Mouse (Mus musculus) CH12.LX (cell line): Measurements from ENCODE around the gene Pald1. TPM values are rescaled to one million over a fixed set of nuclear protein-coding genes. Genes with fewer than 3 reads are reported as not detected.

Source experiments
- DNase-seq: peaks from one replicate; pipeline ENCODE4 v3.0.0-alpha.2; 2013; ENCODE audit errors: extremely low read depth
- H3K27ac ChIP-seq: 2 replicates; pipeline ENCODE4 v1.5.1; 2012; ENCODE audit warnings: low read depth, mild to moderate bottlenecking, control low read depth, moderate library complexity; ENCODE audit not compliant: insufficient read depth
- H3K27me3 ChIP-seq: replicated peaks from 2 replicates; pipeline ENCODE3; 2012; ENCODE audit warnings: inconsistent platforms
- H3K36me3 ChIP-seq, 2 experiments: replicated peaks in 1 of 2; 2 replicates each; pipeline versions ENCODE3 to v1.6.1; 2012; ENCODE audit warnings: inconsistent platforms in 1 of 2, low read length in 1 of 2, mild to moderate bottlenecking in 1 of 2, mixed read lengths in 1 of 2, moderate library complexity in 1 of 2; ENCODE audit not compliant: control insufficient read depth in 1 of 2, insufficient read depth in 1 of 2
- H3K4me1 ChIP-seq, 2 experiments: 2 replicates each; pipeline ENCODE4 v1.6.1; 2012; ENCODE audit warnings: inconsistent platforms in 1 of 2, moderate library complexity in 1 of 2; ENCODE audit not compliant: insufficient read depth in 2 of 2, control insufficient read depth in 1 of 2
- H3K4me2 ChIP-seq: 2 replicates; pipeline ENCODE4 v1.6.1; 2012; ENCODE audit warnings: low read depth, mild to moderate bottlenecking, control low read depth; ENCODE audit not compliant: poor library complexity, insufficient read depth, severe bottlenecking
- H3K4me3 ChIP-seq, 3 experiments: fragments of 150-350 bp in 1 of 3; sonication (generic) in 1 of 3; replicated peaks in 1 of 3; 2 replicates each; pipeline versions ENCODE3 to v1.5.1; 2011 to 2012; ENCODE audit warnings: low read depth in 2 of 3, low read length in 2 of 3, mild to moderate bottlenecking in 2 of 3, moderate library complexity in 2 of 3, control low read depth in 1 of 3, improper control_type of control experiment in 1 of 3, inconsistent platforms in 1 of 3, mixed read lengths in 1 of 3; ENCODE audit not compliant: poor library complexity in 1 of 3
- H3K79me2 ChIP-seq: replicated peaks from 2 replicates; pipeline ENCODE4 v1.6.1; 2012; ENCODE audit warnings: mild to moderate bottlenecking, moderate library complexity; ENCODE audit not compliant: control insufficient read depth, poor library complexity, insufficient read depth, severe bottlenecking; ENCODE audit errors: extremely low read depth
- H3K9ac ChIP-seq: 2 replicates; pipeline ENCODE4 v1.6.1; 2012; ENCODE audit warnings: low read depth, mild to moderate bottlenecking, control low read depth, moderate library complexity; ENCODE audit not compliant: insufficient read depth
- H3K9me3 ChIP-seq: replicated peaks from 2 replicates; pipeline ENCODE3; 2012; ENCODE audit warnings: low read length, inconsistent platforms, mixed read lengths
- CHD1 ChIP-seq: IDR thresholded peaks from 2 replicates; pipeline ENCODE4 v1.6.1; 2012; ENCODE audit warnings: low read depth, low read length, improper control_type of control experiment, inconsistent platforms
- CHD2 ChIP-seq: IDR thresholded peaks from 2 replicates; pipeline ENCODE4 v1.6.1; 2011; ENCODE audit warnings: low read length, improper control_type of control experiment
- E2F4 ChIP-seq: IDR thresholded peaks from 2 replicates; pipeline ENCODE4 v1.6.1; 2011; ENCODE audit warnings: low read depth, low read length, improper control_type of control experiment; ENCODE audit not compliant: insufficient replicate concordance
- ETS1 ChIP-seq: conservative IDR thresholded peaks from 2 replicates; pipeline ENCODE4 v1.6.1; 2012; ENCODE audit warnings: low read depth, mild to moderate bottlenecking, inconsistent platforms, low read length, improper control_type of control experiment, moderate library complexity
- GABPA ChIP-seq: IDR thresholded peaks from 2 replicates; pipeline ENCODE4 v1.6.1; 2012; ENCODE audit warnings: low read depth, low read length, improper control_type of control experiment, inconsistent platforms; ENCODE audit not compliant: insufficient replicate concordance
- HCFC1 ChIP-seq: IDR thresholded peaks from 2 replicates; pipeline ENCODE4 v1.6.1; 2012; ENCODE audit warnings: low read depth, mild to moderate bottlenecking, inconsistent platforms, low read length, improper control_type of control experiment
- IRF4 ChIP-seq: IDR thresholded peaks from 2 replicates; pipeline ENCODE4 v1.6.1; 2014; ENCODE audit warnings: low read depth, mild to moderate bottlenecking, inconsistent platforms, low read length, improper control_type of control experiment
- JUN ChIP-seq: IDR thresholded peaks from 2 replicates; pipeline ENCODE4 v1.6.1; 2011; ENCODE audit warnings: low read depth, mild to moderate bottlenecking, low read length, improper control_type of control experiment, moderate library complexity; ENCODE audit not compliant: insufficient read depth
- JUND ChIP-seq: conservative IDR thresholded peaks from 2 replicates; pipeline ENCODE4 v1.6.1; 2011; ENCODE audit warnings: low read depth, low read length, improper control_type of control experiment
- KAT2A ChIP-seq: IDR thresholded peaks from 2 replicates; pipeline ENCODE4 v1.6.1; 2012; ENCODE audit warnings: low read length, improper control_type of control experiment, inconsistent platforms; ENCODE audit not compliant: insufficient replicate concordance
- MAX ChIP-seq: IDR thresholded peaks from 2 replicates; pipeline ENCODE4 v1.6.1; 2011; ENCODE audit warnings: low read length, improper control_type of control experiment
- MAZ ChIP-seq: IDR thresholded peaks from 2 replicates; pipeline ENCODE4 v1.6.1; 2012; ENCODE audit warnings: low read depth, mild to moderate bottlenecking, inconsistent platforms, low read length, improper control_type of control experiment, moderate library complexity
- MEF2A ChIP-seq: IDR thresholded peaks from 2 replicates; pipeline ENCODE4 v1.6.1; 2014; ENCODE audit warnings: low read depth, mild to moderate bottlenecking, inconsistent platforms, low read length, improper control_type of control experiment, borderline replicate concordance
- NRF1 ChIP-seq: IDR thresholded peaks from 2 replicates; pipeline ENCODE4 v1.6.1; 2014; ENCODE audit warnings: low read depth, mild to moderate bottlenecking, inconsistent platforms, low read length, improper control_type of control experiment, moderate library complexity
- POLR2AphosphoS2 ChIP-seq: IDR thresholded peaks from 2 replicates; pipeline ENCODE4 v1.6.1; 2011; ENCODE audit warnings: low read depth, low read length, improper control_type of control experiment
- RAD21 ChIP-seq: IDR thresholded peaks from 2 replicates; pipeline ENCODE4 v1.6.1; 2011; ENCODE audit warnings: low read depth, mild to moderate bottlenecking, low read length, improper control_type of control experiment, moderate library complexity
- SMC3 ChIP-seq: IDR thresholded peaks from 2 replicates; pipeline ENCODE4 v1.6.1; 2011; ENCODE audit warnings: low read depth, low read length, improper control_type of control experiment
- USF1 ChIP-seq: IDR thresholded peaks from 2 replicates; pipeline ENCODE4 v1.6.1; 2014; ENCODE audit warnings: low read depth, mild to moderate bottlenecking, inconsistent platforms, low read length, improper control_type of control experiment
- USF2 ChIP-seq: conservative IDR thresholded peaks from 2 replicates; pipeline ENCODE4 v1.6.1; 2011; ENCODE audit warnings: low read depth, low read length, improper control_type of control experiment
- ZC3H11A ChIP-seq: IDR thresholded peaks from 2 replicates; pipeline ENCODE4 v1.6.1; 2012; ENCODE audit warnings: low read depth, mild to moderate bottlenecking, inconsistent platforms, low read length, improper control_type of control experiment
- ZKSCAN1 ChIP-seq: IDR thresholded peaks from 2 replicates; pipeline ENCODE4 v1.6.1; 2012; ENCODE audit warnings: low read depth, inconsistent platforms, low read length, improper control_type of control experiment, borderline replicate concordance
- ZNF384 ChIP-seq: IDR thresholded peaks from 2 replicates; pipeline ENCODE4 v1.6.1; 2012; ENCODE audit warnings: low read depth, low read length, improper control_type of control experiment, inconsistent platforms
- dilution Hi-C: fragments of 300-500 bp; cut with MboI; formaldehyde crosslinking; loops from 2 replicates; pipeline ENCODE4 v1.14.3; 2020; ENCODE audit warnings: low sequenced_read_pairs; ENCODE audit not compliant: extremely low pct_unique_long_range_greater_than_20kb, extremely low pct_ligation_motif_present
- in situ Hi-C: fragments of 300-500 bp; cut with MboI; formaldehyde crosslinking; loops from 3 replicates; pipeline ENCODE4 v1.14.3; 2019; ENCODE audit warnings: low sequenced_read_pairs, low pct_ligation_motif_present, low pct_unique_long_range_greater_than_20kb, mixed read lengths
- polyA plus RNA-seq: library from polyadenylated mRNA; unstranded; fragments of >175 nt; gene quantifications from 2 replicates; pipeline ENCODE4 v1.2.1, GENCODE M21; 2012; ENCODE audit warnings: low read depth; ENCODE audit not compliant: insufficient read length
- total RNA-seq, 2 experiments: library from RNA; depleted of rRNA; stranded (reverse); fragments of 300-350 nt in 1 of 2; fragments of >200 nt in 1 of 2; gene quantifications; 2 replicates each; pipeline ENCODE4 v1.2.3; 2012 to 2014

Gene Pald1
- total and polyA plus RNA-seq, 3 experiments, result 1.5 to 2.0 (median 1.5) TPM

GRCm38 (mm10) chr10:61419146-61419545 lies 35.8 kb upstream of the Pald1 start:
- Histone ChIP-seq H3K4me3 (no peak overlapping the region), H3K4me2 (no peak overlapping the region), H3K27ac (no peak overlapping the region), H3K27me3 (no peaks in the 10 kb centered on the region), H3K9me3 (no peaks in the 10 kb centered on the region), H3K36me3 (no peaks in the 10 kb centered on the region), H3K4me1 (peaks cover 7 to 8% of the 10 kb centered on the region in 2 experiments), H3K9ac (no peak overlapping the region)
- dilution Hi-C loops, result no loop called here
- no peak for DNase-seq
- TF ChIP-seq JUND (no peak), RAD21 (no peak), NRF1 (no peak), ZKSCAN1 (no peak), POLR2AphosphoS2 (no peak), KAT2A (no peak), MAX (no peak), USF2 (no peak), USF1 (no peak), HCFC1 (no peak), E2F4 (no peak), CHD2 (no peak)
- TF ChIP-seq, all 38 proteins: peak for 0
- no peaks in the 10 kb centered on the region for H3K79me2 ChIP-seq
- in situ Hi-C loops, result no loop called here

- Histone ChIP-seq H3K4me1 (peaks cover 6 to 11% of the 10 kb centered on the region in 2 experiments), H3K79me2 (no peaks in the 10 kb centered on the region), H3K9me3 (no peaks in the 10 kb centered on the region), H3K4me3 (no peak overlapping the region), H3K27ac (no peak overlapping the region), H3K4me2 (no peak overlapping the region), H3K27me3 (no peaks in the 10 kb centered on the region), H3K36me3 (no peaks in the 10 kb centered on the region), H3K9ac (no peak overlapping the region)
- TF ChIP-seq USF1 (no peak), GABPA (no peak), SMC3 (no peak), IRF4 (no peak), ZC3H11A (no peak), KAT2A (no peak), ETS1 (no peak), USF2 (no peak), JUND (no peak), ZNF384 (no peak), MEF2A (no peak), MAZ (no peak), CHD1 (no peak), CHD2 (no peak), JUN (no peak)
- DNase-seq, result no peak
- in situ Hi-C loops, result no loop called here
- dilution Hi-C loops, result no loop called here
Observed at GRCm38 (mm10) chr10:61418131-61418900, 35.0 kb upstream of the Pald1 start.
